Mouse (Mus musculus): ENCODE measurements around the gene Cenpi. TPM values are rescaled to one million over a fixed set of nuclear protein-coding genes. Genes with fewer than 3 reads are reported as not detected.

Cenpi gene
- polyA plus RNA-seq, 1 experiment from 2014 or later: 25.0 TPM

- Histone ChIP-seq H3K9me3 (no peaks in the 10 kb centered on the region), H3K27me3 (no peaks in the 10 kb centered on the region), H3K9ac (replicated peaks) (no peak overlapping the region), H3K4me1 (no peaks in the 10 kb centered on the region), H3K36me3 (no peaks in the 10 kb centered on the region), H3K27ac (replicated peaks) (no peak overlapping the region), H3K4me2 (replicated peaks) (no peak overlapping the region), H3K4me3 (no peak overlapping the region)
- no peak for ATAC-seq (ENCODE audit: low FRiP score, low read depth)
- 86% methylated on average over 3 of the region's 3 CpGs for WGBS
Measured at GRCm38 (mm10) chrX:134366547-134366946, 58.7 kb downstream of the Cenpi start.

GRCm38 (mm10) chrX:134371279-134371678 is 63.4 kb downstream of the Cenpi start:
- no peaks in the 10 kb centered on the region for H3K9me3 ChIP-seq
- no peak overlapping the region for H3K4me2 ChIP-seq (replicated peaks)
- WGBS: 17% methylated on average over 2 of the region's 2 CpGs
- no peaks in the 10 kb centered on the region for H3K27me3 ChIP-seq
- H3K9ac ChIP-seq (replicated peaks): no peak overlapping the region
- no peak for ATAC-seq (ENCODE audit: low FRiP score, low read depth)
- no peaks in the 10 kb centered on the region for H3K4me1 ChIP-seq
- H3K36me3 ChIP-seq: no peaks in the 10 kb centered on the region
- no peak overlapping the region for H3K27ac ChIP-seq (replicated peaks)
- no peak overlapping the region for H3K4me3 ChIP-seq

DNA sequence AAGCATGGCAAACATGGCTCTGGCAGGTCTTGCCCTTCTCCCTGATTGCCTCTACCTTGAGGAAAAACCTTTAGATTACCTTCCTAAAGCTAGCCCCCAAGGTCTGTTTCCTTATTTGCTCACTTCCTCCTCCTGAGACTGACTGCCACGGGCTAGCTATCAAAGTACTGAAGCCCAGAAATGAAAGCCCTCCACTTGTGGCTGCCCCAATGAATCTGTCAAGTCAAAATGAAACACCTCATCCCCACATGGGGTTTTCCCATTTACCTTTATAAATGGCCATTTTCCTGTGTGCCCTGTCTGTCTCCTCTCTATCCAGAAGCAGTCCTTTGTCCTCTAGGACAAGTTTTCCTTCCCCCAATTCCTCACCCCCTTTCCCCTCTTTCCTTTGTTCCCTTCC is 66.3 kb downstream of the Cenpi start:
- Histone ChIP-seq H3K27me3 (no peaks in the 10 kb centered on the region), H3K27ac (replicated peaks) (no peak overlapping the region), H3K4me1 (no peaks in the 10 kb centered on the region), H3K9ac (replicated peaks) (no peak overlapping the region), H3K4me2 (replicated peaks) (no peak overlapping the region), H3K4me3 (no peak overlapping the region), H3K9me3 (no peaks in the 10 kb centered on the region), H3K36me3 (no peaks in the 10 kb centered on the region)
- ATAC-seq (ENCODE audit: low FRiP score, low read depth): no peak
- WGBS: 81% methylated on average over 1 of the region's 1 CpGs

DNA sequence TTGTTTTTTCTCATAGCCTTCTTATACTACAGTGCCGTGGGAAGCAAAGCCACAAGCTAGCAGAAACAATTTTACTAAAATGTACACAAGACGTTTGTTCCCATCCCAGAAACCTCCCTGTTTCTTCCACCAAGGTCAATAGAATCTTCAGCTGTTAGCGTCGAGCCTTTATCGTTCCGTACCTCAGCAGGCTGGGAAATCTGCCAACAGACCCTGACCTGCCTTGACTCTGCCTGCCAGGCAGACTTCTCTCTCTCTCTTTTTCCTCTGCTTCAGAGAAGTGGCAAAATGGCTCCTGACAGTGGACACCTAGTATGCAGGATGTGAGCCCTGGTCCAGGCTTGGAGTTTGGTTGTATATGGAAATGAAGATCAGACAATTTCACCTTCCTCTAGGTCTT is 77.0 kb downstream of the Cenpi start:
- H3K4me3 ChIP-seq: no peak overlapping the region
- no peak overlapping the region for H3K4me2 ChIP-seq (replicated peaks)
- no peak overlapping the region for H3K27ac ChIP-seq (replicated peaks)
- no peak overlapping the region for H3K9ac ChIP-seq (replicated peaks)
- peaks cover 4% of the 10 kb centered on the region; the same call in 1 of the 2 replicates for H3K27me3 ChIP-seq
- H3K36me3 ChIP-seq: no peaks in the 10 kb centered on the region
- H3K9me3 ChIP-seq: no peaks in the 10 kb centered on the region
- WGBS: 86% methylated on average over 6 of the region's 6 CpGs
- ATAC-seq (ENCODE audit: low FRiP score, low read depth): no peak
- H3K4me1 ChIP-seq: no peaks in the 10 kb centered on the region

GRCm38 (mm10) chrX:134398972-134399371 is 91.1 kb downstream of the Cenpi start:
- Histone ChIP-seq H3K27me3 (peaks cover 6% of the 10 kb centered on the region; the same call in 1 of the 2 replicates), H3K4me3 (no peak overlapping the region), H3K9me3 (no peaks in the 10 kb centered on the region), H3K4me1 (no peaks in the 10 kb centered on the region), H3K36me3 (no peaks in the 10 kb centered on the region), H3K27ac (replicated peaks) (no peak overlapping the region), H3K9ac (replicated peaks) (no peak overlapping the region), H3K4me2 (replicated peaks) (no peak overlapping the region)
- 60% methylated on average over 2 of the region's 2 CpGs for WGBS
- ATAC-seq (ENCODE audit: low FRiP score, low read depth): no peak

GRCm38 (mm10) chrX:134403863-134404583 is 96.1 kb downstream of the Cenpi start, which contains the start of gene Drp2:
Gene Drp2, plus strand, starts transcription at chrX:134404551.
- peak within 1 kb of the TSS; percentile 73 for H3K27ac ChIP-seq (replicated peaks)

DNA sequence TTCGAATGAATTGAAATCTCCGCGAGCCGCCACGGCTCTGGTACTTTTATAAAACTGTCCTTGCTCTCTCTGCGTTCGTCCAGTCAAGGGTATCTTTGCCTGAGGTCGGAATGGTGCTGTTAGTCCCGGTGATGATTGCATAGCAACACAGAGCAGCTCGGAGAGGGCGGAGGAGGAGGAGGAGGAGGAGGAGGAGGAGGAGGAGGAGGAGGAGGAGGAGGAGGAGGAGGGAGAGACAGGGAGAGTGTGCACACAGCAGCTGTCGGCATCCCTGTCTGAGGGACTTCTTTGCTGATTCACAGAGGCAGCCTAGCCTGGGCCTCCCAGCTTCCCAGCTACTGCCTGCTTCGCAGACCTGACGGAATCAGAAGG is 96.7 kb downstream of the Cenpi start:
- H3K27me3 ChIP-seq: peaks cover 11% of the 10 kb centered on the region; the same call in 1 of the 2 replicates

More at GRCm38 (mm10) chrX:134403863-134404583, 96.1 kb downstream of the Cenpi start, which contains the start of gene Drp2:
- peak; percentile 86 for ATAC-seq (ENCODE audit: low FRiP score, low read depth)
- Histone ChIP-seq H3K9me3 (no peaks in the 10 kb centered on the region), H3K4me3 (peak within 1 kb of the TSS; percentile 40), H3K9ac (replicated peaks) (peak within 1 kb of the TSS; percentile 37; the same call in 1 of the 2 replicates), H3K4me2 (replicated peaks) (peak within 1 kb of the TSS; percentile 52), H3K36me3 (no peaks in the 10 kb centered on the region), H3K27me3 (peaks cover 11% of the 10 kb centered on the region; the same call in 1 of the 2 replicates), H3K4me1 (no peaks in the 10 kb centered on the region)
- WGBS: 34% methylated on average over 15 of the region's 15 CpGs

GRCm38 (mm10) chrX:134409354-134409900 is 101.5 kb downstream of the Cenpi start:
- H3K36me3 ChIP-seq: no peaks in the 10 kb centered on the region
- peaks cover 4% of the 10 kb centered on the region; the same call in 1 of the 2 replicates for H3K27me3 ChIP-seq
- no peaks in the 10 kb centered on the region for H3K9me3 ChIP-seq
- H3K9ac ChIP-seq (replicated peaks): no peak overlapping the region
- no peak overlapping the region for H3K27ac ChIP-seq (replicated peaks)
- no peaks in the 10 kb centered on the region for H3K4me1 ChIP-seq
- WGBS: 88% methylated on average over 6 of the region's 6 CpGs
- no peak overlapping the region for H3K4me3 ChIP-seq
- ATAC-seq (ENCODE audit: low FRiP score, low read depth): no peak
- no peak overlapping the region for H3K4me2 ChIP-seq (replicated peaks)

More for the DNA sequence above, 96.7 kb downstream of the Cenpi start:
- H3K4me3 ChIP-seq: peak overlapping the region; percentile 40
- no peaks in the 10 kb centered on the region for H3K4me1 ChIP-seq
- 25% methylated on average over 12 of the region's 14 CpGs for WGBS
- H3K36me3 ChIP-seq: no peaks in the 10 kb centered on the region
- peak overlapping the region; percentile 37; the same call in 1 of the 2 replicates for H3K9ac ChIP-seq (replicated peaks)
- peak overlapping the region; percentile 52 for H3K4me2 ChIP-seq (replicated peaks)
- ATAC-seq (ENCODE audit: low FRiP score, low read depth): peak; percentile 73
- H3K9me3 ChIP-seq: no peaks in the 10 kb centered on the region
- peak overlapping the region; percentile 73 for H3K27ac ChIP-seq (replicated peaks)

DNA sequence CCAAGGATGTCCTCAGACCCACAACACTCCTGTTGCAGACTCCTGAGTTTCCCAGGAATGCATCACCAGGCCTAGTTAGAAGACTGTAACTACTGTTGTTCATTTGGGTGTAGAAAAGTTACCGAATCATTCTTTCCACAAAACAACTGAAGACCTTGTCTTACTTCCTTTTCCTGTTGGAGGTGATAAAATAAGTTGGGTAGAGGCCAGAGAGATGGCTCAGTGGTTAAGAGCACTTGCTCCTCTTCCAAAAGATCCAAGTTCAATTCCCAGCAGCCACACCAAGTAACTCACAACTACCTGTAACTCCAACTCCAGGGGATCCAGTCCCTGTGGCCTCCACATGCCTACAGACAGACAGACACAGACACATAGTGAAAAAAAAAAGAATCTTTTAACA is 104.2 kb downstream of the Cenpi start:
- no peak for ATAC-seq (ENCODE audit: low FRiP score, low read depth)
- Histone ChIP-seq H3K9me3 (no peaks in the 10 kb centered on the region), H3K27me3 (no peaks in the 10 kb centered on the region), H3K4me2 (replicated peaks) (no peak overlapping the region), H3K4me1 (no peaks in the 10 kb centered on the region), H3K4me3 (no peak overlapping the region), H3K27ac (replicated peaks) (no peak overlapping the region), H3K9ac (replicated peaks) (no peak overlapping the region), H3K36me3 (no peaks in the 10 kb centered on the region)
- WGBS: 93% methylated on average over 1 of the region's 1 CpGs

Other genes starting within 250 kb of the Cenpi start
- gene Cstf2, start 248.9 kb upstream of the Cenpi start, polyA plus RNA-seq (2016; fragmentation: Nextera tagmentation; extraction: Ambion mirVana): 66.6 and 68.0 TPM in 2 replicates
- gene Xkrx, start 146.0 kb upstream of the Cenpi start, polyA plus RNA-seq (2016; fragmentation: Nextera tagmentation; extraction: Ambion mirVana): 0.06 TPM in 1 of 2 replicates, not detected in the other
- gene Arl13a, start 120.6 kb upstream of the Cenpi start, polyA plus RNA-seq (2016; fragmentation: Nextera tagmentation; extraction: Ambion mirVana): not detected in 2 replicates
- 0.10 TPM in 1 of 2 replicates, not detected in the other for gene Nox1, start 86.1 kb upstream of the Cenpi start, polyA plus RNA-seq (2016; fragmentation: Nextera tagmentation; extraction: Ambion mirVana)
- gene Trmt2b, start 31.1 kb upstream of the Cenpi start, polyA plus RNA-seq (2016; fragmentation: Nextera tagmentation; extraction: Ambion mirVana): 6.2 and 9.0 TPM in 2 replicates
- 40.4 and 45.7 TPM in 2 replicates for gene Tmem35a, start 12.9 kb upstream of the Cenpi start, polyA plus RNA-seq (2016; fragmentation: Nextera tagmentation; extraction: Ambion mirVana)
- 13.9 and 16.4 TPM in 2 replicates for gene Drp2, start 96.5 kb downstream of the Cenpi start, polyA plus RNA-seq (2016; fragmentation: Nextera tagmentation; extraction: Ambion mirVana)
- gene Taf7l, start 168.4 kb downstream of the Cenpi start, polyA plus RNA-seq (2016; fragmentation: Nextera tagmentation; extraction: Ambion mirVana): not detected in 2 replicates
- 49.5 and 50.3 TPM in 2 replicates for gene Timm8a1, start 233.8 kb downstream of the Cenpi start, polyA plus RNA-seq (2016; fragmentation: Nextera tagmentation; extraction: Ambion mirVana)

Measured in midbrain, embryonic 12.5 days (tissue).